Mouse (Mus musculus) cortical plate, adult 2 months (tissue): ENCODE measurements around the gene Myo1b.

Source experiments
- CTCF ChIP-seq: fragments of 200-500 bp; IDR thresholded peaks from 2 replicates; pipeline ENCODE4 v1.5.1; 2011; ENCODE audit warnings: mild to moderate bottlenecking, control low read depth, low read length; ENCODE audit not compliant: insufficient read depth; ENCODE audit errors: extremely low read depth
- POLR2A ChIP-seq: fragments of 200-500 bp; IDR thresholded peaks from 2 replicates; pipeline ENCODE4 v1.6.1; 2011; ENCODE audit warnings: mild to moderate bottlenecking, low read length, control low read depth; ENCODE audit not compliant: insufficient read depth; ENCODE audit errors: extremely low read depth

- TF ChIP-seq CTCF (no peak), POLR2A (no peak)
Observed at GRCm38 (mm10) chr1:51746711-51747240, 169.1 kb downstream of the Myo1b start.
